In genomic region chr11:100574708-100575483, GRCm38 (mm10) we compare ENCODE assay signal across 8 mouse cellular contexts. TPM values are rescaled to one million over a fixed set of nuclear protein-coding genes. Genes with fewer than 3 reads are reported as not detected.
DNase-seq lines count a peak whose midpoint lies in the region; ATAC-seq and TF ChIP-seq lines count a peak whose summit lies in the region.

Gene Cnp, plus strand, starts transcription at chr11:100574904.

- no peak; a peak in 1 of 4 replicates for TF ChIP-seq EP300 in MEL (IDR thresholded peaks at IDR 0.05; ENCODE audit: low read depth in 1 of 2, low read length in 2 of 2)
- TF ChIP-seq EP300 in lung, postnatal 0 days (IDR thresholded peaks at IDR 0.05): no peak

- TF ChIP-seq POLR2A in MEL (IDR thresholded peaks at IDR 0.05; ENCODE audit: control insufficient read depth in 1 of 2, insufficient read depth in 1 of 2, low read depth in 1 of 2, low read length in 2 of 2, poor library complexity in 1 of 2): peak; percentile 59 to 78; a peak in 3 of 4 replicates

- H3K27ac ChIP-seq in MEL (ENCODE audit: control insufficient read depth, low read depth, low read length): peak within 1 kb of the TSS; percentile 25
- no peak within 1 kb of the TSS for H3K27ac ChIP-seq in hindbrain, embryonic 11.5 days (ENCODE audit: low read depth, low read length)
- H3K27ac ChIP-seq in lung, postnatal 0 days (ENCODE audit: low read length): peak within 1 kb of the TSS; percentile 63

- peak; percentile 86 for DNase-seq in MEL (ENCODE audit: low read depth, low spot score)
- peak; percentile 60 for DNase-seq in cerebellum, adult 9-10 months
- DNase-seq in frontal cortex, adult 2 months (ENCODE audit: extremely low spot score in 1 of 2, low spot score in 1 of 2): peak in 1 of 2 experiments; percentile 66
- peak; percentile 72 for DNase-seq in hindbrain, embryonic 11.5 days (ENCODE audit: low spot score)
- peak; percentile 71 for DNase-seq in layer of hippocampus, adult 9-11 months
- DNase-seq in lung, postnatal 0 days (ENCODE audit: low spot score): peak; percentile 87
- peak; percentile 55 for DNase-seq in ovary, postnatal 10 days (ENCODE audit: low spot score)
- peak; percentile 93 for DNase-seq in thymus, postnatal 14 days

- no peak for TF ChIP-seq RAD21 in MEL (IDR thresholded peaks at IDR 0.05; ENCODE audit: low read depth, low read length)

- peak in 2 of 3 experiments; percentile 26 to 29; a peak in 3 of 6 replicates for TF ChIP-seq CTCF in MEL (IDR thresholded peaks at IDR 0.05 in 2 of 3, conservative IDR thresholded peaks at IDR 0.05 in 1 of 3; ENCODE audit: control insufficient read depth in 1 of 3, insufficient read depth in 1 of 3, low read depth in 2 of 3, low read length in 3 of 3, poor library complexity in 1 of 3, severe bottlenecking in 1 of 3)
- TF ChIP-seq CTCF in lung, postnatal 0 days (IDR thresholded peaks at IDR 0.05): peak; percentile 37

- peak within 1 kb of the TSS; percentile 69 for H3K9ac ChIP-seq in MEL (ENCODE audit: control insufficient read depth, low read depth, low read length, poor library complexity, severe bottlenecking)
- peak within 1 kb of the TSS; percentile 59 for H3K9ac ChIP-seq in hindbrain, embryonic 11.5 days (ENCODE audit: low read depth, low read length)
- peak within 1 kb of the TSS; percentile 48 for H3K9ac ChIP-seq in lung, postnatal 0 days (replicated peaks; ENCODE audit: low read depth)

- no peaks in the 10 kb centered on the region for H3K9me3 ChIP-seq in MEL (replicated peaks; ENCODE audit: insufficient read depth, low read length)
- H3K9me3 ChIP-seq in hindbrain, embryonic 11.5 days (ENCODE audit: control insufficient read depth, low read length): no peaks in the 10 kb centered on the region
- H3K9me3 ChIP-seq in lung, postnatal 0 days (ENCODE audit: low read length): no peaks in the 10 kb centered on the region

- peaks cover 0 to 4% of the 10 kb centered on the region in 2 experiments; a peak in 2 of 4 replicates for H3K36me3 ChIP-seq in MEL (ENCODE audit: control insufficient read depth in 1 of 2, insufficient read depth in 2 of 2, low read length in 2 of 2)
- no peaks in the 10 kb centered on the region for H3K36me3 ChIP-seq in hindbrain, embryonic 11.5 days (ENCODE audit: control insufficient read depth, insufficient read depth, low read length)
- H3K36me3 ChIP-seq in lung, postnatal 0 days (ENCODE audit: insufficient read depth, low read length): no peaks in the 10 kb centered on the region

- ATAC-seq in hindbrain, embryonic 11.5 days (ENCODE audit: low FRiP score): peak; percentile 60; the same call in 1 of the 2 replicates
- peak; percentile 91 for ATAC-seq in lung, postnatal 0 days

- WGBS in hindbrain, embryonic 11.5 days: 2% methylated on average over 47 of the region's 47 CpGs
- WGBS in lung, postnatal 0 days: 1% methylated on average over 47 of the region's 47 CpGs

- peaks cover 2 to 12% of the 10 kb centered on the region in 2 experiments; a peak in 3 of 4 replicates for H3K4me1 ChIP-seq in MEL (ENCODE audit: control insufficient read depth in 1 of 2, insufficient read depth in 2 of 2, low read length in 2 of 2)
- H3K4me1 ChIP-seq in hindbrain, embryonic 11.5 days (replicated peaks; ENCODE audit: control insufficient read depth, insufficient read depth, low read length): peaks cover 6% of the 10 kb centered on the region; the same call in 1 of the 2 replicates
- H3K4me1 ChIP-seq in lung, postnatal 0 days (ENCODE audit: insufficient read depth, low read depth, low read length): no peaks in the 10 kb centered on the region

- H3K4me2 ChIP-seq in hindbrain, embryonic 11.5 days (replicated peaks; ENCODE audit: low read depth, low read length): peak within 1 kb of the TSS; percentile 82
- peak within 1 kb of the TSS; percentile 65 for H3K4me2 ChIP-seq in lung, postnatal 0 days (replicated peaks; ENCODE audit: low read depth, low read length)

- no peaks in the 10 kb centered on the region for H3K27me3 ChIP-seq in MEL (ENCODE audit: control insufficient read depth in 1 of 2, insufficient read depth in 2 of 2, low read length in 2 of 2)
- H3K27me3 ChIP-seq in hindbrain, embryonic 11.5 days (ENCODE audit: control insufficient read depth, insufficient read depth, low read length): peaks cover 6% of the 10 kb centered on the region; the same call in 1 of the 2 replicates
- H3K27me3 ChIP-seq in lung, postnatal 0 days (replicated peaks; ENCODE audit: insufficient read depth, low read length): no peaks in the 10 kb centered on the region

- peak within 1 kb of the TSS; percentile 68 for H3K4me3 ChIP-seq in MEL (ENCODE audit: control insufficient read depth in 1 of 2, insufficient read depth in 1 of 2, low read depth in 2 of 2, low read length in 2 of 2)
- H3K4me3 ChIP-seq in hindbrain, embryonic 11.5 days (ENCODE audit: low read depth, low read length): peak within 1 kb of the TSS; percentile 59
- H3K4me3 ChIP-seq in lung, postnatal 0 days (ENCODE audit: low read depth, low read length): peak within 1 kb of the TSS; percentile 72

- no peaks in the 10 kb centered on the region; the same call in 1 of the 2 replicates for H3K79me2 ChIP-seq in MEL (ENCODE audit: control insufficient read depth, insufficient read depth, low read length, poor library complexity)

TF ChIP-seq in MEL, 35 proteins besides CTCF, POLR2A, EP300 and RAD21:
- TF ChIP-seq MEF2A (IDR thresholded peaks at IDR 0.05; ENCODE audit: extremely low read depth, insufficient replicate concordance, low read depth, low read length, poor library complexity, severe bottlenecking) (no peak), CHD1 (IDR thresholded peaks at IDR 0.05; ENCODE audit: low read depth, low read length) (no peak), ELF1 (IDR thresholded peaks at IDR 0.05; ENCODE audit: low read depth, low read length) (peak; percentile 67; the same call in 1 of the 2 replicates), CHD2 (IDR thresholded peaks at IDR 0.05; ENCODE audit: low read length) (no peak), KAT2A (conservative IDR thresholded peaks at IDR 0.05; ENCODE audit: low read depth, low read length) (no peak), GATA1 (IDR thresholded peaks at IDR 0.05; ENCODE audit: low read depth, low read length) (no peak), ZC3H11A (IDR thresholded peaks at IDR 0.05; ENCODE audit: low read depth, low read length) (no peak), UBTF (IDR thresholded peaks at IDR 0.05; ENCODE audit: borderline replicate concordance, insufficient read depth, low read depth, low read length) (no peak), E2F4 (IDR thresholded peaks at IDR 0.05; ENCODE audit: borderline replicate concordance, low read depth, low read length) (no peak), TCF12 (IDR thresholded peaks at IDR 0.05; ENCODE audit: low read depth, low read length) (peak; percentile 68; the same call in 1 of the 2 replicates), MXI1 (IDR thresholded peaks at IDR 0.05; ENCODE audit: low read depth, low read length) (peak; percentile 67), MYC (IDR thresholded peaks at IDR 0.05; ENCODE audit: low read depth, low read length) (no peak), NRF1 (IDR thresholded peaks at IDR 0.05; ENCODE audit: insufficient read depth, low read depth, low read length, poor library complexity, severe bottlenecking) (peak; percentile 94), USF1 (IDR thresholded peaks at IDR 0.05; ENCODE audit: low read depth, low read length) (no peak), MAFK (IDR thresholded peaks at IDR 0.05; ENCODE audit: borderline replicate concordance, low read depth, low read length) (no peak), MAX (IDR thresholded peaks at IDR 0.05; ENCODE audit: low read length) (no peak), JUND (IDR thresholded peaks at IDR 0.05; ENCODE audit: low read depth, low read length) (no peak), SIN3A (IDR thresholded peaks at IDR 0.05; ENCODE audit: low read length) (peak; percentile 78), MYB (IDR thresholded peaks at IDR 0.05; ENCODE audit: low read depth, low read length) (no peak), HCFC1 (IDR thresholded peaks at IDR 0.05; ENCODE audit: low read depth, low read length) (peak; percentile 64; the same call in 1 of the 2 replicates), NELFE (IDR thresholded peaks at IDR 0.05; ENCODE audit: low read depth, low read length) (peak; percentile 79), GABPA (IDR thresholded peaks at IDR 0.05; ENCODE audit: low read depth, low read length) (no peak), MAZ (IDR thresholded peaks at IDR 0.05; ENCODE audit: low read depth, low read length) (peak; percentile 82; the same call in 1 of the 2 replicates), POLR2AphosphoS2 (IDR thresholded peaks at IDR 0.05; ENCODE audit: low read length) (peak; percentile 80), ZNF384 (IDR thresholded peaks at IDR 0.05; ENCODE audit: low read depth, low read length) (no peak), SMC3 (IDR thresholded peaks at IDR 0.05; ENCODE audit: low read depth, low read length) (no peak), TAL1 (IDR thresholded peaks at IDR 0.05; ENCODE audit: low read length) (no peak), ZKSCAN1 (IDR thresholded peaks at IDR 0.05; ENCODE audit: low read depth, low read length) (no peak), TBP (IDR thresholded peaks at IDR 0.05; ENCODE audit: low read depth, low read length) (peak; percentile 85), USF2 (IDR thresholded peaks at IDR 0.05; ENCODE audit: borderline replicate concordance in 1 of 2, insufficient read depth in 1 of 2, low read depth in 1 of 2, low read length in 2 of 2) (no peak), ETS1 (IDR thresholded peaks at IDR 0.05; ENCODE audit: low read depth, low read length) (peak; percentile 18; the same call in 1 of the 2 replicates), BHLHE40 (IDR thresholded peaks at IDR 0.05; ENCODE audit: borderline replicate concordance, low read depth, low read length) (no peak), POLR2AphosphoS5 (IDR thresholded peaks at IDR 0.05; ENCODE audit: borderline replicate concordance, low read depth, low read length) (no peak), ZMIZ1 (IDR thresholded peaks at IDR 0.05; ENCODE audit: low read depth, low read length) (0 out of 2 replicates have a peak, but pooled peaks have one; percentile 45), RCOR1 (IDR thresholded peaks at IDR 0.05; ENCODE audit: low read depth, low read length) (peak; percentile 4; the same call in 1 of the 2 replicates)

RNA-seq across cellular contexts. Expression of gene Cnp, which starts in this region (rescaled TPM):
- total RNA-seq in MEL (2012; rRNA removed): 19.0 and 20.1 TPM in 2 replicates
- polyA plus RNA-seq in MEL (2012; ENCODE audit: insufficient read depth in 1 of 2, insufficient read length in 2 of 2, low read depth in 1 of 2, low replicate concordance in 2 of 2, missing spikeins in 1 of 2): 10 to 100 TPM in 1 of 2 experiments, not detected in 1; 20.8 TPM
- polyA plus RNA-seq in frontal cortex, adult 2 months (2012; rRNA removed): 227 and 230 TPM in 2 replicates
- polyA plus RNA-seq in hindbrain, embryonic 11.5 days (2014; fragmentation: Nextera tagmentation; extraction: Ambion mirVana): 17.4 and 17.8 TPM in 2 replicates
- polyA plus RNA-seq in lung, postnatal 0 days (2015; fragmentation: Nextera tagmentation; extraction: Ambion mirVana): 31.4 and 33.8 TPM in 2 replicates
